Mouse (Mus musculus): ENCODE measurements around the gene Ipo11.

Gene Ipo11

GRCm38 (mm10) chr13:106904637-106905036, 32.1 kb downstream of the Ipo11 start:
- DNase-seq (ENCODE audit: low read depth, low spot score): no peak

GRCm38 (mm10) chr13:106894284-106894683, 42.5 kb downstream of the Ipo11 start:
- peak; percentile 60 for DNase-seq (ENCODE audit: low read depth, low spot score)

- no peak for DNase-seq (ENCODE audit: low read depth, low spot score)
These were observed 43.1 kb downstream of the Ipo11 start for GRCm38 (mm10) chr13:106893701-106894100.

- no peak for DNase-seq (ENCODE audit: low read depth, low spot score)
These were observed 43.6 kb downstream of the Ipo11 start for GRCm38 (mm10) chr13:106893196-106893595.

DNA sequence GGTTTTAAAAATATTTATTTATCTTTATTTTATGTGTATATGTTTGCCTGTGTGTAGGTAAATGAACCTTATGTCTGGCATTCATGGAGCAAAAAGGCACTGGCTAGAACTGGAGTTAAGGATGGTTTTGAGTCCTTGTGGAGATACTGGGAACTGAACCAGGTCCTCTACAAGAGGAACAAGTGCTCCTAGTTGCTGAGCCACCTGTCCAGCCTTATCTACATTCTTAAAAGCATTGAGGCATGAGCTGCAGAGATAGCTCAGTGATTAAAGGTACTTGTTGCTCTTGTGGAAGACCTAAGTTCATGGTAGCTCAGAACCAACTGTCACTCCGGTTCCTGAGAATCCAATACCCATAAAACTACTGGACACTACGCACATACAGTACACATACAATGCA, 49.4 kb downstream of the Ipo11 start:
- DNase-seq (ENCODE audit: low read depth, low spot score): no peak

DNA sequence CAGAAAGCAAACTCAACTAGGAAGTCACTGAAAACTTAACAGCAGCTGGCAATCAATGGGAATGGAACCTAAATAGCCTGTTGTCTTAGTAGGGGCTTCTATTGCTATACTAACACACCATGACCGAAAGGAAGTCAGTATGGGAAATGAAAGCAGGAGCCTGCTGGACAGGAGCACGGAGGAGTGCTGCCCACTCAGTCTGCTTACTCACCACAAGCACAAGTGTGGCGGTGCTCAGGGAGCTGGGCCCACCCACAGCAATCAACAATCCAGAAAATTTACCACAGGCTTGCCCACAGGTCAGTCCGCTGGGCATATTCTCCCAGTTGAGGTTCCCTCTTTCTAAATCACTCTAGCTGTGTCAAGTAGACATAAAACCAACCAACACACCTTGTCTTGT, 52.5 kb downstream of the Ipo11 start:
- no peak for DNase-seq (ENCODE audit: low read depth, low spot score)

DNA sequence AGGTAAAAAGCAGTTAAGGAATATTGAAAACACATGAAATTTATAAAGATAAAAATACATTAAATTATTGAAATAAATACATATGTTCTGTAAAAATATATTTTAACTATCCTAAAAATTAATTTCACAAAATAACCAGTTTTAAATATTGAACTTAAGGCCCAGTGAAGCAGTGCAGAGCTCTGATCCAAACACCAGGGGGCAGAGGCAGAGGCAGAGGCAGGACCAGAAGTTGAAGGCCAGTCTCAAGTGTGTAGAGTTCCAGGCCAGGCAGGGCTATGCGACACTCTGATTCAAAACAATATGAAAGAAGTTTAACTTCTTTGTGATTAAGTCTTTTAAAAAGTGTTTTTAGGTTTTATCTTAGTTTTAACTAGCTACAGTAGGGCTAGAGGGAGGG, 60.5 kb downstream of the Ipo11 start:
- DNase-seq (ENCODE audit: low read depth, low spot score): peak; percentile 39

GRCm38 (mm10) chr13:106865547-106865946, 71.2 kb downstream of the Ipo11 start:
- no peak for DNase-seq (ENCODE audit: low read depth, low spot score)

- DNase-seq (ENCODE audit: low read depth, low spot score): no peak
These were observed 78.0 kb downstream of the Ipo11 start for GRCm38 (mm10) chr13:106858779-106859178.

DNA sequence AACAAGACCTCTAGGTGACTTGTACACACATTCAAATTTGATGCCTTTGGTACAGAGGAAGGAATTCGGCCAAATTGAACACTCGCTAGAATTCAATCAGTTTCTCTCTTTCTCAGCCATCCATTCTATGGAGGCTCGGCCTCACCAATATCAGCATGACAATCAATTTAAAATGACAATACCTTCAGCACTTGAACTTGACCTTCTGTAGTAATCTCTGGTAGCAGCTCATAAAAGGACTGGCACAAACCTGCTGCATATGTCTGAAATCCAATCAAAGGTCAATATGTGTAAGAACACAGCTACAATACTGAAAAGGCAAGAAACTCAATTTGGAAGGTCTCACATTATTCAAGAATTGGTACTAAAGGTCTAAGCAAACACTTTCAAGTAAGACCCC, 80.2 kb downstream of the Ipo11 start:
- DNase-seq (ENCODE audit: low read depth, low spot score): peak; percentile 84

DNA sequence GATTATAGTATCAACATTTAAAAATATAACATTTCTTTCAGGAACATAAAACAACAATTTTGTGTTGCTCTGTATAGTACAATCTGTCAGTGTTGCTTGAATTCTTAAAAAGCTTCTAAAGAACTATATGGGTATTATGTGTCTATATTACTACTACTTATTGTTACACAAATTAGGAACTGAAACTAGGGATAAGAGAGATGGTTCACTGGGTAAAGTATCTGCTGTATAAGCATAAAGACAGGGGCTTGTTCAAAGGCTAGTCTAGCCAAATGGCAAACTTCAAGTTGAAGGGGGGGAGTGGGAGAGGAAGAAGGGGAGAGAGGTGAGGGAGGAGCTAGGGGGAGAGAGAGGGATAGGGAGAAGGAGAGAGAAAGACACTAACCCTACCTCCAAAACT, 89.2 kb downstream of the Ipo11 start:
- no peak for DNase-seq (ENCODE audit: low read depth, low spot score)

DNA sequence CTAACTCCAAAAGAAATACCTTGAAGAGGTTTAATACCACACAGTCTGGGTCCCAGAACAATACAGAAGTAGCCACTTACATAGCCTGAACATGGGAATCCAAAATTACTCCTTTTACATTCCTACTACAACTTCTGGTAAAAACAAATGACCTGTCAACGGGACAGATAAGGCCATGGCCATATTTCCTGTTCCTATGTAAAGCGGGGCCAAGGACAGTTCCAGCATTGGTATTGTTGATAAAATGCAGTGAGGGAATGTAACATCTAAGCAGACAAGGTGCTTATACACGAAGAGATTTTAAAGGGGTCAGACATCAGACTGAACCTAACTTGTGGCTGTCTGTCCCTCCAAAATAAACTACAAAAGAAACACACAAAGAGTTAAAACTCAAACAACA, 91.8 kb downstream of the Ipo11 start:
- DNase-seq (ENCODE audit: low read depth, low spot score): no peak

DNA sequence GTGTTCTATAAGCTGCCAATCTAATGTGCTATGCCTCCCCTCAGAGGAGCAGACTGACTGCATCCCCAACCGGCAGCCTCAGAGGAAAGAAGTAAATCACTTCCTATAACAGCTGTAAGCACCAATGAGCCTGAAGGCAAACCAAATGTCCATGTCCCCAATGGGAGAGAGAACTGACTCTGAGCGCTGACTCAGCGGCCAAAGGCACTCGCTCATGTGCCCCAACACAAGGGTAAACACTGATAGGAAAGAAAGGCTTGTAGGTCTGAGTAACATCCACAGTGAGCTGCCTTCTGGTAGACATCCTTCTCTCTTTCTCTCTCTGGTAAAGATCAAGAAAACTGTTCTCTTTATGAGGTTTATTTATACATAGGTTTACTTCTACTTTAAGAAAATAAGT, 94.2 kb downstream of the Ipo11 start:
- no peak for DNase-seq (ENCODE audit: low read depth, low spot score)

DNA sequence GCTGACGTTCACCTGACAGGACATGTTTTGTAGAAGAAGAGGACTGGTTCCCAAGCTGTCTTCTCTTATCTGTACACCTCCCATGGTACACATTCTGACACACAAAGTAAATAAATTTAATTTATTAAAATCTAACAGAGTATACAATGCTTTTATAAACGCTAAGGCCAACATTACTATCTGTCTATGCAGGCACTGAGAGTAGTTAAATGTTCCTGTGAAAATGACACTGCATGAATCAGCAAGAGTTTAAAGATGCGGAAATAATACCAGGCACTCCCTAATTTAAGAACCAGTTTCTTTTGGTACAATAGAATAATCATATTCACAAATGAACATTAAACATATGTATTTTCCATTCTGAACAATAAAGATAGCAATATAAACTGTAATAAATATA, 98.0 kb downstream of the Ipo11 start:
- DNase-seq (ENCODE audit: low read depth, low spot score): no peak

- DNase-seq (ENCODE audit: low read depth, low spot score): no peak
These were observed 100.3 kb downstream of the Ipo11 start for GRCm38 (mm10) chr13:106836527-106836879.

DNA sequence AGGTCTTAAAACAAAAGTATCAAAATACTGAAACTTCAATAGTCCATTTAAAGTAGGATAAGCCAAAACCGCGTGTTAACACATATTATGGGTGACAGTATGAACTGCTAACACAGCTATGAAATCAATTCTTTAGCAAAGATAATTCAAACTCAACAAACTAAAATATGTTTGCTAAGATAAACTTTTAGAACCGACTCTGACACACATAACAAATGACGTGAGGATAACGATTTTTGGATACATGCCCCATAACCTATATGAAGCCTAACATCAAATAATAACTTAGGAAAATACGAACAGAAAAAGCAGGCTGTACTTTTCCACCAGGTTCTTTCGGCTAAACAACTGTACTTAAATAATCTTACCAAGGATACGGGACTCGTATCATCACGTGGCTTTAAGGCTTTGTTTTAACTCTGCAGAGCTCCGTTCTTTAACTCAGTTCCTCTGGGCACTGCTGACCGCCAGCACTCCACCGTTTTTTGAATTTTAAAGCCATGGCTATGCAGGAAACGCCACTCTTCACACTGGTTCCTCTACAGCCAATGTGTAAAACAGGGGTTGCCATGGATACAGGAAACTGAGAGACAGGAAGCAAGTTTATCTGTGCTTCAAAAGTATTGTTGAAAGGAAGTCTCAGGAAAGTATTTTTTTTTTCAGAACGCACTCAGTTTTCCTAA, 100.8 kb downstream of the Ipo11 start:
- no peak for DNase-seq (ENCODE audit: low read depth, low spot score)

DNA sequence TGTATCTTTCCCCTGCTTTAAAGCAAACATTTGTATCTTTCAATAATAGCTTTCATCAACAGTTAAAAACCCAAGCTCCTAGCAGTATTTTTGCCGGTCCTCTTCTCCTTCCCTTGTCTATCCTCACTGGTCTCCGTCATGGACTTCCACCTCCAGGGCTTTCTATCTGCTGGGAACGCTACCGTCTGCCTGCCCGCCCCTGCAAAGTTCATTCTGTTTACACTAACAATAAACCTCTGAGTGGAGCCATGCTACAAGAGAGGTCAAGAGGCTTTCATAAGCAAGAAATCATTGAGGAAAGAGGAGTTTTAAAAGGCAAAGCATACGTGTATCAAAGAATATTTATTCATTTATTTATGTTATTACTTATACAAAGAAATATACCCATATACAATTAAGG, 106.7 kb downstream of the Ipo11 start:
- DNase-seq (ENCODE audit: low read depth, low spot score): no peak

GRCm38 (mm10) chr13:106829327-106829997, 107.3 kb downstream of the Ipo11 start:
- no peak for DNase-seq (ENCODE audit: low read depth, low spot score)

- no peak for DNase-seq (ENCODE audit: low read depth, low spot score)
These were observed 111.1 kb downstream of the Ipo11 start for GRCm38 (mm10) chr13:106825618-106826017.

GRCm38 (mm10) chr13:106823875-106824191, 112.9 kb downstream of the Ipo11 start:
- DNase-seq (ENCODE audit: low read depth, low spot score): no peak

GRCm38 (mm10) chr13:106823121-106823874, 113.5 kb downstream of the Ipo11 start:
- no peak for DNase-seq (ENCODE audit: low read depth, low spot score)

- no peak for DNase-seq (ENCODE audit: low read depth, low spot score)
These were observed 116.6 kb downstream of the Ipo11 start for GRCm38 (mm10) chr13:106820149-106820548.

GRCm38 (mm10) chr13:106819749-106820148, 117.0 kb downstream of the Ipo11 start:
- no peak for DNase-seq (ENCODE audit: low read depth, low spot score)

Data from ES-CJ7 (cell line).